Mouse (Mus musculus) limb, embryonic 13.5 days (tissue): ENCODE measurements around the gene Svop. TPM values are rescaled to one million over a fixed set of nuclear protein-coding genes. Genes with fewer than 3 reads are reported as not detected.

Source experiments
- ATAC-seq: fragments of 200-750 bp; cut with Nextera tagmentation; 2 replicates; pipeline ENCODE4 v1.8.0; 2017; ENCODE audit warnings: low read depth, moderate number of reproducible peaks, moderate TSS enrichment; ENCODE audit not compliant: low FRiP score
- H3K27ac ChIP-seq: fragments of 300-500 bp; sonication (generic); 2 replicates; pipeline ENCODE4 v1.5.1; 2015; ENCODE audit warnings: inconsistent platforms, mild to moderate bottlenecking, moderate library complexity
- H3K27me3 ChIP-seq: fragments of 300-500 bp; sonication (generic); 2 replicates; pipeline ENCODE4 v1.6.1; 2015; ENCODE audit warnings: mild to moderate bottlenecking, inconsistent platforms
- H3K36me3 ChIP-seq: fragments of 300-500 bp; sonication (generic); 2 replicates; pipeline ENCODE4 v1.6.1; 2015; ENCODE audit warnings: inconsistent platforms, mild to moderate bottlenecking, moderate library complexity
- H3K4me1 ChIP-seq: fragments of 300-500 bp; sonication (generic); 2 replicates; pipeline ENCODE4 v1.6.1; 2015; ENCODE audit warnings: inconsistent platforms
- H3K4me2 ChIP-seq: fragments of 300-500 bp; sonication (generic); replicated peaks from 2 replicates; pipeline ENCODE4 v1.6.1; 2015; ENCODE audit warnings: inconsistent platforms, mild to moderate bottlenecking, moderate library complexity
- H3K4me3 ChIP-seq: fragments of 300-500 bp; sonication (generic); 2 replicates; pipeline ENCODE4 v1.5.1; 2015; ENCODE audit warnings: moderate library complexity, mild to moderate bottlenecking, inconsistent platforms
- H3K9ac ChIP-seq: fragments of 300-500 bp; sonication (generic); 2 replicates; pipeline ENCODE4 v1.6.1; 2015; ENCODE audit warnings: mild to moderate bottlenecking, inconsistent platforms
- H3K9me3 ChIP-seq: fragments of 300-500 bp; sonication (generic); 2 replicates; pipeline ENCODE4 v1.6.1; 2016; ENCODE audit warnings: inconsistent platforms
- WGBS: fragments of 180-500 bp; shearing (Covaris S2); methylation state at CpG from one replicate; pipeline ENCODE4 v1.1.7; 2015; 5-methylcytosine and 5-hydroxymethylcytosine counted together
- polyA plus RNA-seq: library from polyadenylated mRNA; unstranded; fragments of >200 nt; fragmentation: Nextera tagmentation; extraction: Ambion mirVana; gene quantifications from 2 replicates; pipeline ENCODE4 v1.2.1, GENCODE M21; 2015

Svop gene
- polyA plus RNA-seq, 1 experiment from 2014 or later: 0.05 TPM

DNA sequence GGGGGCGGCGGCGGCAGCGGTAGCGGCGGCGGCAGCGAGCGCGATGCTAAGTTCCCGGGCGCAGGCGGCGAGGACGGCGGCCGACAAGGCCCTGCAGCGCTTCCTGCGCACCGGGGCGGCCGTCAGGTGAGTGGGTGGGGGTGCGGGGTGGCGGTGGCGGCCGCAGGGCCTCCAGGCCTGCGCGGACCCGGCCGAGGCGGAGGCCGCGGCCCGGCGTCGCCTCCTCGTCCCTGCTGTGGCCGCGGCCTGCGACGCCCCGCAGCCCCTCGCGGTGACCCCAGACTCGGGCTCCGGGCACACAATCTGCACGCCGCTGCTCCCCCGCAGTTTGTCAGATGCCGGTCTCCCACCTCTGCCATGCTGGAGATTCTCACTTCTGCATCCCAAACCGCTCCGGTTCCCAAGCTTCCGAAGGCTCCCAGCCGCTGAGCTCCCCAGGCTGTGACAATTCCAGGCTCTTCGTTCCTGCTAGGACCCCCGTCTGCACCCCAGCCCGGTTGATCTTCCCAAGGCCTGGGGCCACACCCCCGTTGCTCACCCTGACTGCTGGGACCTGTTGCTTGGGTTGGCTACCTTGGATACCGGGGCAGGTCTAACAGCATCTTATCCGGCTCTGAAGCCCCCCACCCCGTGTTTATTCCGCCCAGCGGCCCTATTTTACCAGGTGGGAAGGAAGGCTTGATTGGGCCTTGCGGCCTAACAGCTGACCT lies 9.2 kb upstream of the Svop start:
- peak; percentile 58; the same call in 1 of the 2 replicates for ATAC-seq
- peak overlapping the region; percentile 99 for H3K4me2 ChIP-seq

DNA sequence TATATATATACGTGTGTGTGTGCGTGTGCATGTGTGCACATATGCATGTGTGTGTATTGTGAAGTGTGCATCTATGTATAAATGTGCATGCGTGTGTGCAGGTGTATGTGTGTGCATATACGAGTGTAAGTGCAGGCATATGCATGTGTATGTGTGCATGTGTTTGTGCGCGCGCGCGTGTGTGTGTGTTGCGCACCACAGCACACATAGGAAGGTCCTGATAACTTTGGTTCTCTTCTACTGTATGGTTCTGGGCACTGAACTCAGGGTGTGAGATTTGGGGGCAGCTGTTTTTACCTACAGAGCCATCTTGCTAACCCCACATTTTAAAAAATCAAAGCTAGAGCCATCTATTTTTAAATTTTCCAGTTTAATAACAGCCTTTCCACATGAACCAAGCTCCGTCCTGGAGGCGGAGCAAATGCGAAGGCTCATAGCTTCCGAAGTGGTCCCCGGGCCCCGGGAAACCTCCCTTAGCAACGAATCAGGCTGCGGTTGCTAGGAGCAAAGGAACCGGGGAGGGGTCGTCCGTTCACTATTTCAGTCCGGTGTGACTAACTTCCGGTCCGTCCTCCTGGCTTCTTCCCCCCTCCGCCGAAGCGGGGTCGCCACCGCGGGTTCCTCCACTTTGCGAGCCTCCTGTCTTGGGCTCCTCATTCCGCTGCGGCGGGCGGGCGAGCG lies 8.5 kb upstream of the Svop start:
- H3K9me3 ChIP-seq: no peaks in the 10 kb centered on the region
- peak; percentile 93 for ATAC-seq
- H3K4me2 ChIP-seq: peak overlapping the region; percentile 99
- peak overlapping the region; percentile 97 for H3K4me3 ChIP-seq
- peak overlapping the region; percentile 98 for H3K9ac ChIP-seq
- H3K27me3 ChIP-seq: no peaks in the 10 kb centered on the region
- peak overlapping the region; percentile 39 for H3K27ac ChIP-seq
- H3K36me3 ChIP-seq: peaks cover 25% of the 10 kb centered on the region
- 9% methylated on average over 37 of the region's 37 CpGs for WGBS
- H3K4me1 ChIP-seq: peaks cover 14% of the 10 kb centered on the region

More for the DNA sequence above, 9.2 kb upstream of the Svop start:
- Histone ChIP-seq H3K4me3 (peak overlapping the region; percentile 97), H3K9me3 (no peaks in the 10 kb centered on the region), H3K4me1 (peaks cover 14% of the 10 kb centered on the region), H3K27ac (no peak overlapping the region; the same call in 1 of the 2 replicates), H3K27me3 (no peaks in the 10 kb centered on the region), H3K36me3 (peaks cover 32% of the 10 kb centered on the region), H3K9ac (peak overlapping the region; percentile 98)
- WGBS: 2% methylated on average over 59 of the region's 64 CpGs

DNA sequence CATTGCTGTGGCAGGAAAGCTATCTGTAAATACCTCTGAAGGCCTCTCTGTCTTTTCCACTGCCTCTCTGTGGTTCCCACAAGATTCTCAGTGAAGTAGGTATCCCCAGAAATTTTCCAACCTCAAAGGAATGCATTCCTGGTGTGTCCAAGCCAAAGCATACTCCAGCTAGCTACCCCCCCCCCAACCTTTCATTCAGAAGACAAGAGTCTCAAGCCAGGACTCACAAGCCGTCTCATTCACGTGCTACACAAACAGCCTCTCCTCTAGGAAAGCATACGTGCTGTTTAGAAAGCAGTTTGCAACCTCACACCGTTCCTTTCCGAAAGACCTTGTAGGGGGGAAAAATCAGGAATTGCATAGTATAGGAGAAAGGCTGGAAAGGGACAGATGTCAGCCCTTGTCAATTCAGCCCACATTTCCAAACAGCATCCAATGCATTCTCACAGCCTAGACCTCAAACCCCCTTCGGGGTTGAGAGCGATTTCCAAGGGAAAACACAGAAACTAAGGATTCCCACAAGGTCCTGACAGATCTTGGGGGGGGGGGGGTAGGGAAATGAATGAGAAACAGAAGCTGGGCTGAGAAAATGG lies 853 bp downstream of the Svop start:
- no peak overlapping the region for H3K4me3 ChIP-seq
- H3K27me3 ChIP-seq: peaks cover 23% of the 10 kb centered on the region
- no peak overlapping the region for H3K9ac ChIP-seq
- WGBS: 28% methylated on average over 7 of the region's 7 CpGs
- H3K4me1 ChIP-seq: peaks cover 7% of the 10 kb centered on the region; the same call in 1 of the 2 replicates
- H3K9me3 ChIP-seq: no peaks in the 10 kb centered on the region
- H3K4me2 ChIP-seq: peak overlapping the region; percentile 60; the same call in 1 of the 2 replicates
- no peak overlapping the region for H3K27ac ChIP-seq
- ATAC-seq: no peak
- no peaks in the 10 kb centered on the region for H3K36me3 ChIP-seq

DNA sequence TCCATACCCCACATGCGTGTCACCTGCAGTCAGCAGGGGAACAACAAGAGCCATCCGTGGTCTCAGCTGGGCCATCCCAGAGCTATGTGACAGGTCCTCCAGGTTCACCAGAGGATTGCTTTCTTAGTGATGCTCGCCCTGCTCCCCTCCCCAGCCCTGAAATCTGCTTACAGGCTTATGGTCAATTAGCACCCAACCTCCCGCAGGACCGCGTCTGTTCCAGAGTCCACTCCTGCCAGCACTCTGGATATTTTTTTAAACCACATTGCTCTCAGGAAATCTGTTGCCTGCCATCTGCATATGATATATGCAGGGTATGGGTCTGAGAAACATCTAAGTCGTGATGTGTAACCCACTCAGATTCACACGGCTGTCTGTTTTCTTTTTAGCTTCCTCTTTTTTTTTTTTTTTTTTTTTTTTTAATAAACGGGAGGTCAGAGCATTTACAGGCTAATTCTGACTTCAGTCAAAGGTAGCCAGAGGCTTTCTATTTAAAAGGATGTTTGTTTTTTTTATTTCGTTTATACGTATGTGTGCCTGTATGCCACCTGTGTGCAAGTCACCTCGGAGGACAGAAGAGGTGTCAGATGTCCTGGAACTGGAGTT lies 3.4 kb downstream of the Svop start:
- 66% methylated on average over 12 of the region's 12 CpGs for WGBS
- ATAC-seq: no peak

DNA sequence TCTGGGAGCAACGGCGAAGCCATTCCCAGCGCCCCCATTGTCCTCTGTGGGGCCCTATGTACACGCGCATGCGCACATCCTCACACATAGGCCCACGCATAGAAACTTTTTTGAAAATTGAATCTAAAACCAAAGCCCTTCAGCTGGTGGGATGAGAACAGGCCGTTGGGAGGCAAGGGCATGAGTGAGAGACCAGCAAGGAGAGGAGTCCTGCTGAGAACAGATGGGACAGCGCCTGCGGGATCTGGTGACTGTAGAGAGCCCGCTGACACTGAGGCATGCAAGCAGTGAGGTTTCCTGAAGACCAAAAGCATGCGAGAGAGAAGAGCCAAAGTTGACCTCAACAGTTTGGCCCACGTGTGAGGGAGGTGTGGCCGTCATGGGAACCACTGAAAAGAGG lies 5.9 kb downstream of the Svop start:
- no peak overlapping the region for H3K4me3 ChIP-seq
- H3K4me1 ChIP-seq: no peaks in the 10 kb centered on the region
- H3K4me2 ChIP-seq: no peak overlapping the region
- H3K36me3 ChIP-seq: no peaks in the 10 kb centered on the region
- no peak for ATAC-seq
- H3K27me3 ChIP-seq: 0 out of 2 replicates have a peak, but pooled peaks cover 2% of the 10 kb centered on the region
- no peaks in the 10 kb centered on the region for H3K9me3 ChIP-seq
- no peak overlapping the region for H3K27ac ChIP-seq
- 82% methylated on average over 14 of the region's 14 CpGs for WGBS
- H3K9ac ChIP-seq: no peak overlapping the region

More for the DNA sequence above, 3.4 kb downstream of the Svop start:
- no peak overlapping the region for H3K27ac ChIP-seq
- no peaks in the 10 kb centered on the region for H3K36me3 ChIP-seq
- no peak overlapping the region for H3K4me3 ChIP-seq
- no peak overlapping the region for H3K9ac ChIP-seq
- no peaks in the 10 kb centered on the region for H3K9me3 ChIP-seq
- no peak overlapping the region for H3K4me2 ChIP-seq
- H3K4me1 ChIP-seq: peaks cover 7% of the 10 kb centered on the region; the same call in 1 of the 2 replicates
- peaks cover 23% of the 10 kb centered on the region for H3K27me3 ChIP-seq

DNA sequence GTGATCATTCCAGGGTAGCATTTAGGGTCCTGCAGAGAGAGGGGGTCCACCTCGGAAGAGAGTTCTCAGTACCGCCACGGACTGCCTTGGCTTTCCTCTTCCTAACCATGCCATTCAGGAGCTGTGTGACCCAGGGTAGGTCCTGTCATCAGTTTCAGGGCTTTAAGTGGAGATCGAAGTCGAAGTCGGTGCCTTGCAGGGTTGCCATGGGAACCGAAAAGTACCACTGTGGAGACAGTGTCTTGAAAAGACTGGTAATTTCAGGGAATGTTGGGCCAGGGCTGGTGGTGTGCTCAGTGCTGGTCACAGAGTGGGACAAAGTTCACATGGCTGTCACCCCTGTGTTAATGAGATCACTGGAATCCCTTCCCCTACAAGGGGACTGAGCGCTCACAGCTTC lies 14.4 kb downstream of the Svop start:
- 71% methylated on average over 8 of the region's 8 CpGs for WGBS
- H3K4me1 ChIP-seq: no peaks in the 10 kb centered on the region
- H3K9ac ChIP-seq: no peak overlapping the region
- no peak for ATAC-seq
- H3K4me2 ChIP-seq: no peak overlapping the region
- no peaks in the 10 kb centered on the region for H3K27me3 ChIP-seq
- no peak overlapping the region for H3K27ac ChIP-seq
- no peaks in the 10 kb centered on the region for H3K9me3 ChIP-seq
- H3K36me3 ChIP-seq: no peaks in the 10 kb centered on the region
- H3K4me3 ChIP-seq: no peak overlapping the region

DNA sequence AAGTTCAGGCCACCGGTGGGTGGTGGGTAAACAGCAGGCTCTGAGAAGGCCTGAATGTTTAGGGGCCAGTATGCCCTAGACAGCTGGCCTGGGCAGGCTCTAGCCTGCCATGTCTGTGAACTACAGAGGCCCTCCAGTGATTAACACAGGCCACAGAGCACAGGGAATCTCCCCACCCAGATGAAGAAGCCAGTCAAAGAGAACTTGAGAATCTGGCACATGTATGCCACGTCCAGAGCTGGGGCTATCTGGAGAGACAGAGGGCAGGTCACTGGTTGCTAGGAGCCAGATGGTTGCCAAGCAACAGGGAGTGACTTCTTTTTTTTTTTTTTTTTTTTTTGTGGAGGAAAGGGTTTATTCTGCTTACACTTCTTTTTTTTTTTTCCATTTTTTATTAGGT lies 19.1 kb downstream of the Svop start:
- H3K9me3 ChIP-seq: no peaks in the 10 kb centered on the region
- no peak overlapping the region for H3K27ac ChIP-seq
- H3K9ac ChIP-seq: no peak overlapping the region
- H3K4me1 ChIP-seq: no peaks in the 10 kb centered on the region
- H3K36me3 ChIP-seq: no peaks in the 10 kb centered on the region
- no peak overlapping the region for H3K4me2 ChIP-seq
- WGBS: 51% methylated on average over 2 of the region's 2 CpGs
- no peaks in the 10 kb centered on the region for H3K27me3 ChIP-seq
- no peak for ATAC-seq
- no peak overlapping the region for H3K4me3 ChIP-seq

DNA sequence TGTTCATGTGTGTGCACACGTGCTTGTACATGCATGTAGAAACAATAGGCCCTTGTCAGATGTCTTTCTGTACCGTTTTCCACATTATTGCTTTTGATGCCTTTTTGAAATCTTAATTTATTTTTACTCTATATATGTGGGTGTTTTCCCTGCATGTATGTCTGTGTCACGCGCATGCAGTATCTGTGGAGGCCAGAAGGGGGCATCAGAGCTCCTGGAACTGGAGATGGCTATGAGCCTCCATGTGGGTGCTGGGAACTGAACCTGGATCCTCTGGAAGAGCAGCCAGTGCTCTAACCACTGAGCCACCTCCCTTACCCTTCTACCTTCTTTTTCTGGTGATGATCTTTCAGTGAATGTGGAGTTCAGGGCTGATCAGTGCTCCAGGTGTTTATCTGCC lies 20.5 kb downstream of the Svop start:
- Histone ChIP-seq H3K9me3 (no peaks in the 10 kb centered on the region), H3K27ac (no peak overlapping the region), H3K4me1 (no peaks in the 10 kb centered on the region), H3K27me3 (no peaks in the 10 kb centered on the region), H3K4me2 (no peak overlapping the region), H3K9ac (no peak overlapping the region), H3K4me3 (no peak overlapping the region), H3K36me3 (no peaks in the 10 kb centered on the region)
- 91% methylated on average over 4 of the region's 4 CpGs for WGBS
- no peak for ATAC-seq

DNA sequence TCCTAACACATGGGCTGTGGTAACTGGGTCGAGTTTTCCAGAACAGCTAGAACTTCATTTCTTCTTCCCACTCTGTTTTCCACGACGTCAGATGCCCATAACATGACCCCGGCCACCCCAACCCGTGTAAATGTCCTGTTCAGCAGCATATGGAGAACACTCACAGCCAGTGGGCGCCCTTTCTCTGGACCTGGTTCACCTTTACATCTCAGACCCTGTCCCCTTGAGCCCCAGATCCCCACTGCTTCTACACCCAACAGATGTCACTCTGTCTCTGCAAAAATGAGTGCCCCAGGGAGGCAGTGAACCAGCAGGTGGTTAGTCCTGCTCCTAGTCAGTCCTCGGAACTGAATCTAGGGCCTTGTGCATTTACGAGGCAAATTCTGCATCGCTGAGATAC lies 23.4 kb downstream of the Svop start:
- 62% methylated on average over 9 of the region's 9 CpGs for WGBS
- H3K36me3 ChIP-seq: no peaks in the 10 kb centered on the region
- no peak overlapping the region for H3K9ac ChIP-seq
- no peak overlapping the region for H3K27ac ChIP-seq
- ATAC-seq: no peak
- no peak overlapping the region for H3K4me2 ChIP-seq
- H3K27me3 ChIP-seq: no peaks in the 10 kb centered on the region
- no peaks in the 10 kb centered on the region for H3K9me3 ChIP-seq
- H3K4me3 ChIP-seq: no peak overlapping the region
- H3K4me1 ChIP-seq: no peaks in the 10 kb centered on the region

DNA sequence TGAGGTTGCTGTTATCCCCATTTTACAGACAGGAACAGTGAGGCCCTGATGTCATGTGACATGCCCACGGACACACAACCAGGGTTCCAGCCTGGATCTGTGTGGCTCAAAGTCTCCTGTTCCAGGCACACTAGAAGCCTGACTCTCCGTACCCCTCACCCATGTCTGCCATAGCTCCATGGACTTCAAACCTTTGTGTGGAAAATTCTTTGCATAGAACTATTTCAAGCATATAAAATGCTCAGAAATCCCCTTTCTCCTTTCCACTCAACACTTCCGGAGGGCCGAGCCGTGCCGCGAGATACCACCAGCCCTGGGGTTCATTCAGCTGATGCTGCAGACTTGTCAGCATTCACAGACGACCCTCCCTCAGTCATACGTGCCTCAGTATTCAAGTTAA lies 23.8 kb downstream of the Svop start:
- no peaks in the 10 kb centered on the region for H3K4me1 ChIP-seq
- no peak overlapping the region for H3K4me3 ChIP-seq
- no peak overlapping the region for H3K4me2 ChIP-seq
- no peaks in the 10 kb centered on the region for H3K36me3 ChIP-seq
- H3K27me3 ChIP-seq: no peaks in the 10 kb centered on the region
- H3K27ac ChIP-seq: no peak overlapping the region
- H3K9me3 ChIP-seq: no peaks in the 10 kb centered on the region
- 77% methylated on average over 9 of the region's 9 CpGs for WGBS
- ATAC-seq: no peak
- no peak overlapping the region for H3K9ac ChIP-seq

DNA sequence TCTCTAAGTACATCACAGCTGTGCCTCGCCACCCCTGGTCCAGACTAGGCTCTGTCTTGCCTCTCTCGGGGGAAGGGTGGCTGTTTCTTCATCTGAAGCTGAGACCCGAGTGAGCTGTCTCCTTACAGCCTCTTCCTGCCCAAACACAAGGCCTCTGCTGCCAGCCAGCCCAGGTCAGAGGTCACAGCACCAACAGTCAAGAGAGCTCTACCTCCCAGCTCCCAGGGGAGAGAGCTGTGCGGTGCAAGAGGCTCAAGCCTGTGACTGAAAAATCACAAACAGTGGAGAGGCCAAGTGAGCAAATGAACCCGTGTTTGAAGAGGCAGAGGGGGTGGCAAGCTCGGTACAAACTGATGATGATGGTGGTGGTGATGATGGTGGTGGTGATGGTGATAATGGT lies 24.8 kb downstream of the Svop start:
- Histone ChIP-seq H3K27me3 (no peaks in the 10 kb centered on the region), H3K4me3 (no peak overlapping the region), H3K27ac (no peak overlapping the region), H3K9ac (no peak overlapping the region), H3K36me3 (no peaks in the 10 kb centered on the region), H3K9me3 (no peaks in the 10 kb centered on the region), H3K4me1 (no peaks in the 10 kb centered on the region), H3K4me2 (no peak overlapping the region)
- ATAC-seq: no peak
- 33% methylated on average over 6 of the region's 6 CpGs for WGBS

DNA sequence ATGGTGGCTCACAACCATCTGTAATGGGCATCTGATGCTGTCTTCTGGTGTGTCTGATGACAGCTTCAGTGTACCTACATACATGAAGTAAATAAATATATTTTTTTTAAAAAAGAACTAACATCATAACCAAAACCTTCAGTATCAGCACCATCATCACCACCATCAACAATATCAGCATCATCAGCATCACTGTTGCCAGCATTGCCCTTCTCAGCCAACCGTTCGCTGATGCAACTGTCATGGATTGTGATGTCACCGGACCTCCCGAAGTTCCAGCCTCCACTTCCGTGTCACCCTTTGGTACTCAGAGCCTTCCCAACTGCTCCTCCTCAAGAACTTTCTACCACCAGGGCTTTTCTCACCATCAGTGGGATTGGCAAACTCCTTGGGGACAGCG lies 26.2 kb downstream of the Svop start, which contains the start of gene Usp30:
Gene Usp30 (plus strand): TSS at position 301 of the 400 bp plus-strand sequence.
- no peaks in the 10 kb centered on the region for H3K36me3 ChIP-seq
- no peaks in the 10 kb centered on the region for H3K9me3 ChIP-seq
- no peaks in the 10 kb centered on the region for H3K27me3 ChIP-seq
- H3K4me1 ChIP-seq: no peaks in the 10 kb centered on the region
- H3K27ac ChIP-seq: no peak within 1 kb of the TSS
- 94% methylated on average over 6 of the region's 6 CpGs for WGBS
- no peak for ATAC-seq
- no peak within 1 kb of the TSS for H3K9ac ChIP-seq
- H3K4me2 ChIP-seq: no peak within 1 kb of the TSS
- no peak within 1 kb of the TSS for H3K4me3 ChIP-seq
